Mouse (Mus musculus): ENCODE measurements around the gene Myo1d. TPM values are rescaled to one million over a fixed set of nuclear protein-coding genes. Genes with fewer than 3 reads are reported as not detected.

Gene Myo1d
- polyA plus RNA-seq, 1 experiment, result 5.9 TPM

- no peak overlapping the region for H3K27ac ChIP-seq (ENCODE audit: control insufficient read depth, insufficient read depth, low read length)
- H3K4me1 ChIP-seq (replicated peaks; ENCODE audit: control insufficient read depth, insufficient read depth, low read length), result no peaks in the 10 kb centered on the region
- no peaks in the 10 kb centered on the region for H3K27me3 ChIP-seq (ENCODE audit: control insufficient read depth, insufficient read depth, low read length)
- H3K4me3 ChIP-seq (ENCODE audit: control insufficient read depth, insufficient read depth, low read length), result no peak overlapping the region
- DNase-seq, result no peak
- no peaks in the 10 kb centered on the region for H3K36me3 ChIP-seq (ENCODE audit: control insufficient read depth, insufficient read depth, low read length)
- 92% methylated on average over 6 of the region's 6 CpGs for WGBS
- TF ChIP-seq CTCF (IDR thresholded peaks at IDR 0.05; ENCODE audit: borderline replicate concordance, control insufficient read depth, extremely low read depth, insufficient read depth, low read length, poor library complexity) (no peak), POLR2A (IDR thresholded peaks at IDR 0.05; ENCODE audit: control insufficient read depth, extremely low read depth, insufficient read depth, low read length, poor library complexity) (no peak)
Measured at GRCm38 (mm10) chr11:80766472-80767319, 13.1 kb downstream of the Myo1d start.

- no peak for DNase-seq
- no peak overlapping the region for H3K27ac ChIP-seq (ENCODE audit: control insufficient read depth, insufficient read depth, low read length)
- H3K4me3 ChIP-seq (ENCODE audit: control insufficient read depth, insufficient read depth, low read length), result no peak overlapping the region
- no peaks in the 10 kb centered on the region for H3K4me1 ChIP-seq (replicated peaks; ENCODE audit: control insufficient read depth, insufficient read depth, low read length)
- H3K27me3 ChIP-seq (ENCODE audit: control insufficient read depth, insufficient read depth, low read length), result no peaks in the 10 kb centered on the region
- TF ChIP-seq CTCF (IDR thresholded peaks at IDR 0.05; ENCODE audit: borderline replicate concordance, control insufficient read depth, extremely low read depth, insufficient read depth, low read length, poor library complexity), result no peak
- no peak for TF ChIP-seq POLR2A (IDR thresholded peaks at IDR 0.05; ENCODE audit: control insufficient read depth, extremely low read depth, insufficient read depth, low read length, poor library complexity)
- WGBS, result 95% methylated on average over 4 of the region's 4 CpGs
- H3K36me3 ChIP-seq (ENCODE audit: control insufficient read depth, insufficient read depth, low read length), result no peaks in the 10 kb centered on the region
Measured at GRCm38 (mm10) chr11:80766068-80766467, 13.8 kb downstream of the Myo1d start.

- 72% methylated on average over 4 of the region's 4 CpGs for WGBS
- TF ChIP-seq CTCF (IDR thresholded peaks at IDR 0.05; ENCODE audit: borderline replicate concordance, control insufficient read depth, extremely low read depth, insufficient read depth, low read length, poor library complexity) (no peak), POLR2A (IDR thresholded peaks at IDR 0.05; ENCODE audit: control insufficient read depth, extremely low read depth, insufficient read depth, low read length, poor library complexity) (no peak)
- Histone ChIP-seq H3K36me3 (ENCODE audit: control insufficient read depth, insufficient read depth, low read length) (no peaks in the 10 kb centered on the region), H3K27me3 (ENCODE audit: control insufficient read depth, insufficient read depth, low read length) (no peaks in the 10 kb centered on the region), H3K27ac (ENCODE audit: control insufficient read depth, insufficient read depth, low read length) (no peak overlapping the region), H3K4me3 (ENCODE audit: control insufficient read depth, insufficient read depth, low read length) (no peak overlapping the region), H3K4me1 (replicated peaks; ENCODE audit: control insufficient read depth, insufficient read depth, low read length) (no peaks in the 10 kb centered on the region)
- DNase-seq, result no peak
Measured at GRCm38 (mm10) chr11:80762066-80762465, 17.8 kb downstream of the Myo1d start.

- 77% methylated on average over 3 of the region's 3 CpGs for WGBS
- H3K36me3 ChIP-seq (ENCODE audit: control insufficient read depth, insufficient read depth, low read length), result no peaks in the 10 kb centered on the region
- no peak overlapping the region for H3K4me3 ChIP-seq (ENCODE audit: control insufficient read depth, insufficient read depth, low read length)
- DNase-seq, result no peak
- TF ChIP-seq CTCF (IDR thresholded peaks at IDR 0.05; ENCODE audit: borderline replicate concordance, control insufficient read depth, extremely low read depth, insufficient read depth, low read length, poor library complexity) (no peak), POLR2A (IDR thresholded peaks at IDR 0.05; ENCODE audit: control insufficient read depth, extremely low read depth, insufficient read depth, low read length, poor library complexity) (no peak)
- no peaks in the 10 kb centered on the region for H3K4me1 ChIP-seq (replicated peaks; ENCODE audit: control insufficient read depth, insufficient read depth, low read length)
- H3K27ac ChIP-seq (ENCODE audit: control insufficient read depth, insufficient read depth, low read length), result no peak overlapping the region
- no peaks in the 10 kb centered on the region for H3K27me3 ChIP-seq (ENCODE audit: control insufficient read depth, insufficient read depth, low read length)
Measured at GRCm38 (mm10) chr11:80761285-80761974, 18.4 kb downstream of the Myo1d start.

GRCm38 (mm10) chr11:80759023-80759422 lies 20.8 kb downstream of the Myo1d start:
- Histone ChIP-seq H3K4me3 (ENCODE audit: control insufficient read depth, insufficient read depth, low read length) (no peak overlapping the region), H3K36me3 (ENCODE audit: control insufficient read depth, insufficient read depth, low read length) (no peaks in the 10 kb centered on the region), H3K27me3 (ENCODE audit: control insufficient read depth, insufficient read depth, low read length) (no peaks in the 10 kb centered on the region), H3K27ac (ENCODE audit: control insufficient read depth, insufficient read depth, low read length) (no peak overlapping the region), H3K4me1 (replicated peaks; ENCODE audit: control insufficient read depth, insufficient read depth, low read length) (no peaks in the 10 kb centered on the region)
- TF ChIP-seq POLR2A (IDR thresholded peaks at IDR 0.05; ENCODE audit: control insufficient read depth, extremely low read depth, insufficient read depth, low read length, poor library complexity) (no peak), CTCF (IDR thresholded peaks at IDR 0.05; ENCODE audit: borderline replicate concordance, control insufficient read depth, extremely low read depth, insufficient read depth, low read length, poor library complexity) (no peak)
- DNase-seq, result no peak
- WGBS, result 90% methylated on average over 3 of the region's 3 CpGs

- DNase-seq, result no peak
- no peak overlapping the region for H3K27ac ChIP-seq (ENCODE audit: control insufficient read depth, insufficient read depth, low read length)
- WGBS, result 81% methylated on average over 2 of the region's 2 CpGs
- no peaks in the 10 kb centered on the region for H3K36me3 ChIP-seq (ENCODE audit: control insufficient read depth, insufficient read depth, low read length)
- no peaks in the 10 kb centered on the region for H3K4me1 ChIP-seq (replicated peaks; ENCODE audit: control insufficient read depth, insufficient read depth, low read length)
- H3K4me3 ChIP-seq (ENCODE audit: control insufficient read depth, insufficient read depth, low read length), result no peak overlapping the region
- TF ChIP-seq POLR2A (IDR thresholded peaks at IDR 0.05; ENCODE audit: control insufficient read depth, extremely low read depth, insufficient read depth, low read length, poor library complexity) (no peak), CTCF (IDR thresholded peaks at IDR 0.05; ENCODE audit: borderline replicate concordance, control insufficient read depth, extremely low read depth, insufficient read depth, low read length, poor library complexity) (no peak)
- H3K27me3 ChIP-seq (ENCODE audit: control insufficient read depth, insufficient read depth, low read length), result no peaks in the 10 kb centered on the region
Measured at GRCm38 (mm10) chr11:80754201-80754600, 25.6 kb downstream of the Myo1d start.
